Mouse (Mus musculus) urinary bladder, postnatal 25 days (tissue): ENCODE measurements around the gene Ccdc180.

ENCODE experiments used
- DNase-seq: peaks from one replicate; pipeline ENCODE4 v3.0.0; 2022; ENCODE audit warnings: low spot score

The Ccdc180 gene

DNA sequence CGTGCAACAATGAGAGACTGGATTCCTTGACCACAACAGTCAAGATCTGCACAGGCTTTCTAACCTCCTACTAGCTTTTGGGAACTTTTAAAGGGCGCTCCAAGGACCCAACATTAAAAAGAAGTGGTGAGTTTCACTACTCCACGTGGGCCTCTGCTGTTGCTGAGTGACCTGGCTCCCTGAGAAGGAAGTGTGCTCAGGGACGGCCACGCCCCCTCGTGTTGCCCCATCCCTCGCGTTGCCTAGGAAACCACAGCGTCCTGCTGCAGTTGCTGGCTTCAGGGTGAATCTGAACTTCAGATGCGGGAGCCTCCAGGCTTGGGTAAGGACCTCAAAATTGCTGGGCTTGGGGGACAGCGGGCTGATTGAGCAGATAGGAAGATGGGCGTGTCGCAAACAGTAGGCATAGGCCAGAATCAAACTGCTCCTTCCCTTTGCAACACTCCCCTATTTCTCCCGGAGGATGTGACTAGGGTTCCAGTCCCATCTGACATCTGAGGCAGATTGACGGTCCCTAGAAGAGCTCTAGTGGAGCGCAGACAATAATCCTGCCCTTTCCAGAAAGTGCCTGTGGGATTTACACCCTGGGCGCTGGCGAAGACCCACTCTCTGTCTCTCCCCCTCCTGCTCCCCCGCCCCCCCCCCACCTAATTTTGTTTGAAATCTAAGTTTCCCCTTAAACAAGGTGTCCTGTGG lies at the start of gene Ccdc180:
TSS of gene Ccdc180 (plus strand) at position 238 of the 696 bp plus-strand sequence.
- DNase-seq: peak; percentile 64

DNA sequence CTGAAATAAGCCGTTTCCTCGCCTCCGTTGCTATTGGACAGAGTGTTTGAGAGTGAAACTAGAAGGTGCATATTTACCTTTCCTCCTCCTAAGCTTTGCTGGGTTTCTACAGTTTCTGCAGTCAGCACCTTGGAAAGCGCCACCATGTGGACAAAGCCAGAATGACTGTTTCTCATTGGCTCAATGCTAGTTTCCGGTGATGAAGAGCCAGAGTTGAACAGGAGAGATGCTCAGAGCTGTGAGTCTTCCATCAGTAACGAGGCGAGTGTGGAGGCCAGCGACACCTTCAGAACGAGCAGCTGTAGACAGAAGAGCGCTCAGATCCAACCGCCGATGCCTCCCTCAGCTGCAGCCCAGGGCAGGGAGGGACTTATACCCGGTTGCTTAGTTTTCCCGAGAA lies 45.7 kb upstream of the Ccdc180 start:
- no peak for DNase-seq

DNA sequence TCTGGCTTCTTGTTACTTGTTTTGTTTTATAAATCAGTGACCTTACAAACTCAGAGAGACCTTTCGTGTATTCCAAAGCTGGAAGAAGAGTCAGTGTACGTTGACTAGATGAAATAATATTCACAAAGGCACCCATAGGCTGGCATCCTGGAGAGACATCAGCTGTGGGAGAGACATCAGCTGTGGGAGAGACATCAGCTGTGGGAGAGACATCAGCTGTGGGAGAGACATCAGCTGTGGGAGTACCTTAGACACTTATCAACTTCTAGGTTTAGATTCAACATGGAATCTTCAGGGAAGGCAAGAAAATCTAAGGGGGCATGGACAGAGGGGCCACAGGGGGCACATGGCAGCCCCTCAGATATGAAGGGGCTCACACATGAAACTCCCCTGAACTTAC lies 43.8 kb upstream of the Ccdc180 start:
- DNase-seq: no peak

DNA sequence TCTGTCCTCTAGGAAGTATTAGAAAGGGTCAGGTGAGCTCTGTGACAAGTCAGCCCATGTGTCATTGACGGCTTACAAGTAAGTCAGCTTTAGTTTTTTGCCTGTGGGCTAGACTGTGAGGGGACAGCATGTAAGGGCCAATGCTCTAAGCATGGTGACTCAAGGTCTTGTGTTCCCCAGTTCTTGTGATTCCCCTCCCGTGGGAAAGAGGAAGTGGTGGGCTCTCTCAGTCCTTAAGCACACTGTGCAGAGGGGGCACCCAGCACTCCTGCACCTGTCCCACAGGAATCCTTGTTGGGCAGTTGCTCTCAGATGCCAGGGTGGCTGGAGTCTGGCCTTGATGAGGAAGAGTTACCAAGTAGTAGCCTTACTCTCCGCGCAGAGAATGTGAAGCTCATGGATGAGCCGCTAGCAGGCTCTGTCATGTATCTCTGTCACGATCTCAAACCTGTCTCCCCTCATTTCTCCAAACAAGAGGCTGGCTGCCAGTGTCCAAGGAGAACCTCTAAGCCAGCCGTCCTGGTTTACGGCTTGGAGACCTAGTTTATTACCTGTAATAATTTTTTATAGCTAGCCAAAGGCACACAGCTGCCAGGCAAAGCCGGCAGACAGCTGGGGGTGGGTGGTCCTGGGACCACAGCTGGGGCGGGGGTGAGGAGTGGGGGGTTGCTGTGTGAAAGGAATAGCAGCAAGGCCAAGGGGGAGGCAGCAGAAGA lies 41.8 kb upstream of the Ccdc180 start, which contains the start of gene Stra6l:
TSS of gene Stra6l (plus strand) at position 556 of the 716 bp plus-strand sequence.
- no peak for DNase-seq

DNA sequence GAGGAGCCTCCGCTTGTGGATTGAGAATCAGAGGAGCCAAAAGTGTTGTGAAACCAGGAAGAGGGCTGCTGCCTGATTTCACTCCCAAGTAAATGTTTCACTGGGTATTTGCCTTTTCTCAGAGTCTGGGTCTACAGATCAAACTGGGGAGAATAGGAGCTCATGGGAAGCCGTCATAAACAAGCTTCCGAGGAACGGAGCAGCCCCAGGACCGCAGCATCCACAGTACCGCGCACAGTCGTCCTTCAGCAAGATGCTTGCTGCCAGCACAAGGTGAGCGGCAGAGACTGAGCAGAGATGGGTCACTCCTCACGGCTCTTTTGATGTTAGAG lies 41.3 kb upstream of the Ccdc180 start:
- DNase-seq: no peak

DNA sequence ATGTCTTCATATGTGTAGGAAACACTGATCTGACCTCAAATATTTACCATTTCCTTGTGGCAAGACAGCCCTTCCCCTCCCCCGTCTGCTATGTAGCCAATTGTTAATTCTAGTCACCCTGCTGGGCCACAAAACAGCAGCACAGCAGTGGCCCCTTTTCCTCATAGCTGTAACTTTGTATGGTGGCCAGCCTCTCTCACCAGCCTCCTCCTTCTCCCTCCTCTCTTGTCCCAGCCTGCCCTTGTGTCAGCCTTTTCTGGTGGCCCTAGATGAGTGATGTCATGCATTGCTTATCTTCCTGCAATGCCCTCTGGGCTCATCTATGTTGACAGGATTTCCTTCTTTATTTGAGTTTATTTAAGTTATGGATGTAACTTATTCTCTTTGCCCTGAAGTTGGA lies 40.7 kb upstream of the Ccdc180 start:
- DNase-seq: no peak

DNA sequence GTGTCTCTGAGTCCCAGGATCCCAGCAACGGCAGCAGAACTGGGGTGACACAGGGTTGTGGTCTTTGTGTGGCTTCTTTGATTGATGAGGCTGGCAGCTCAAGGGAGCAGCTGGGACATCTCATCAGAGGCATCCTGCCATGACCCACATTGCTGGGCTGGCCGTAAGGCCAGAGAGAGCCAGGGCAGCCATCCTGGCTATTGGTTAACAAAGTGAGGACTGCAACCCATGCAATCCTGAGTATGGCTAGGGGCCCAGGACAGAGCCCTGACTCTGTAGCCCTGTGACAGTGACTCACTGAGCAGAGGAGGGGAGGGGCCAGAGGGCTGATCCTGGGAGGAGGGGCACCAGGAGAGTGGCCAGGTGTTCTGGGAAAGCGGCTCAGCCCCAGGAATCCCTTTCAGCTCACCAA lies 38.5 kb upstream of the Ccdc180 start:
- no peak for DNase-seq

DNA sequence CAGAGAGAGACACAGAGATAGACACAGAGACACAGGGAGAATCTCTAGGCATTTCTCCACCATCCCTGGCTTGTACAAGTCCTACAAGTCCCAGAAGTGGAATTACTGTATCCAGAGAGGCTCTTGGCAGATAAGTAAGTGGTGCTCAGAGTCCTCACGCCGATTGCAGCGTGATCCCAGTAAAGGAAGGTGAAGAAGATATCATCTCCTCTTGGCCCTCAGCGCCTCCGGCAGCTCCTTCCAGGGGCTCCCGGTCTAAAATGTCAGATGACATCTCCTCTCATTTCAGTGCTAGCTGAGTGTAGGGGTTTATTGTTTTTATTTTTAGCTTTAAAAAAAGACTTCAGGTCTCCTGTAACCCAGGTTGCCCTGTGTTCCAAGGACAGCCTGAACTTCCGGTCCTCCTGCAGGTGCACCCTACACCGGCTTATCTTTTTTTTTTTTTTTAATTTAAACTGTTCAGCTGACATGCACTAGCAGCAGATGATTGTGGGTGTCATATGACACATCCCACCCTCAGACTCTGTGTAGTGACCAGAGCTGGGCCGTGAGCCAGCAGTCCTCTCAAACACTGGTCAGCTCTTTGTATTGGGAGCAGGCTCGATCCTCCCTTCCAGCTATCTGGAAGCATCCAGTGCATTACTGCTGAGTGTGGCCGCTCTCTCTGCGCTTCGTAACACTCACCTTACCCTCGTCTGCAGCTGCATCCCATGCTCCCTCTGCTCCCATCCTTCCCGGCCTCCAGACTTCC lies 36.4 kb upstream of the Ccdc180 start:
- no peak for DNase-seq

DNA sequence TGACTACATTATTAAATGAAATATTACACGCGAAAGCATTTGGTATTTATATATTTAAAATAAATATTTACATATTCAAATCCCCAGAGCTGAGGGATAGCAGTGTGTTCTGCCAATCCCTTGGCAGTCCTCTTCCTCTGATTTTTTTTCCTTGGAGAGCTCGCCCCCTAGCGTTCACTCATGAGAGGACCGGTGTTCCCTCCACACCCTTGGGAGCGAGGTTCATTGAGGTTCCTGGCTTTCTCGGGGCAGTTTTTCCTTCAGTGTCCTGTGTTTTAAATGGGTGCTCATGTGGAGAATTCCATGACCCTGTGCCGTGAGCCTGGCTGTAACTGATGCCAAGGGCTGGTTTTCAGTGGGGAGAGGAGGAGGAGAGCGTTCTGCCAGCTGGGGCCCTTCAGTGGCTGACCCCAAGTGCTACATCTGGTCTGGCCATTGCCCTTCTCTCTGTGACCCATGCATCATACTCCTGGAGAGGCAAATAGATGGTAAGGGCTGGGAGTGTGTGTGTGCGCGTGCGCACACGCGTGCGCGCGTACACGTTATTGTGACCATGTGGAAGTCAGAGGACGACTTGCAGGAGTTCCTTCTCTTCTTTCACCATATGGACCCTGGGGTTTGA lies 34.2 kb upstream of the Ccdc180 start:
- DNase-seq: peak; percentile 74

DNA sequence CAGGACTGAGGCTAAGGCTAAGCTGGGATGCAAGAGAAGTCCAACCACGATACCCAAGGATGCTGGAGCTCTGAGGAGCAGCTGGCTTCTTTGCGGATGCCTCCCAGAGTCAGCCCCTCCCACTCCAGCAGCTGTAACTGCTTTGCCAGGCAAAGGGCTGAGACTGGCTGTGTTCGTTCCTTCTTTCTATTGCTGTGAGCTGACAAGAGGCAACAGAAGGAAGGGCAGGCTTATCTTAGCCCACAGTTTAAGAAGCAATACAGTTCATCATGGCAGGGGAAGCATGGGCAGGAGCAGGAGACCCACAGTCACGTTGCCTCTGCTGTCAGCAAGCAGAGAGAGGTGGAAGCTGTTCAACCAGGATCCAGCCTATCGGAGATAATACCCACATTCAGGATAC lies 28.9 kb upstream of the Ccdc180 start:
- DNase-seq: no peak

DNA sequence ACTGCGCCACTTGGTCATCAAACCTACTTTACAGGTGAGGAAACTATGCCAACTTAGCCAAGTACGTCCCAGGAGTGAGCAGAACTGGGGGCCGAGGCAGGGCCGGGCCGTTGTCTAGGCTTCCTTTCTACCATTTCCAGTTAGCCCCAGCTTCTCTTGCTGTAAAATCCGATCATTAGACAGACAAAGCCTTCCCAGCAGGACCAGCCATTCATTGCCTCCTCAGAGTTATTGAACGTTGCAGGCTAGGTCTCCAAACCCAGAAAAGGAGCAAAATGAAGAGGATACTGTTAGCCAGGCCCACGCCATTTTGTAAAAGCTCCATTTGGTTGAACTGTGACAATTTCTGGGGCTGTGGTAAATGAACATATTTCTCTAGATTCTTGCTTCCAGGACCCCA lies 22.7 kb upstream of the Ccdc180 start:
- no peak for DNase-seq

DNA sequence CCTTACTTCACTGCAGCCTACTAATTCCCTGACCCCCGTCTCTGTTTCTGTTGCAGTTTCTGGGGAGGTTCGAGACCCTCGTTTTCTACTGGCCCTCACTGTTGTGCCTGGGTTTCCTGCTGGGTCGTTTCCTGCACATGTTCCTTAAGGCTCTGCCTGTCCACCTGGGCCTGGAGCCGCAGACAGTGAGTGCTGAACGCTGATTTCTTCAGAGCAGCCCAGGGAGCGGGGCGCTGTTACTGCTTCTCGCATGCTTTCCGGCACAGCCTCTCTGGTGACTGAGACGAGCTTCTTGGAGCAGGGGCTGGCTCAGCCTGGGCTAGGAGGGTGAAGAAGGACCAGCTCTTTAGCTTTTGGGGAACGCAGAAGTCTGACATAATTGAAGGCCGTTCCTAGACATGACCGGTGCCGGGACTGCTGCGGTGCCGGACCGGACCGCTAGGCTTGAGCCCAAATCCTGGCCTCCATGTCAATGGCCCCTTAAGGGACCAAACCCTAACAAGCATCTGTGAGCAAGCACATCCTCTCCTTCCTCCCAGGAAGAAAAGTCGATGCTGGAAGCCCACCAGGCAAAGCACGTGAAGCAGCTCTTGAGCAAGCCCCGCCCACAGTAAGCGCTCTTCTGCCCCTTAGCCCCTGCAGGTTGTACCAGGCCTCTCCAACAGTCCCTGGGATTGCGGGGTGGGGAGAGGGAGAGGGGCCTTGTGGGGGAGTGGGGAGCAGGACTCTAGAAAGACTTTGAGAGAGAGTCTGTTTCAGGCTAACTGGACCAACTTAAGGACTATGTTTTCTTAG lies 20.9 kb upstream of the Ccdc180 start:
- DNase-seq: no peak

DNA sequence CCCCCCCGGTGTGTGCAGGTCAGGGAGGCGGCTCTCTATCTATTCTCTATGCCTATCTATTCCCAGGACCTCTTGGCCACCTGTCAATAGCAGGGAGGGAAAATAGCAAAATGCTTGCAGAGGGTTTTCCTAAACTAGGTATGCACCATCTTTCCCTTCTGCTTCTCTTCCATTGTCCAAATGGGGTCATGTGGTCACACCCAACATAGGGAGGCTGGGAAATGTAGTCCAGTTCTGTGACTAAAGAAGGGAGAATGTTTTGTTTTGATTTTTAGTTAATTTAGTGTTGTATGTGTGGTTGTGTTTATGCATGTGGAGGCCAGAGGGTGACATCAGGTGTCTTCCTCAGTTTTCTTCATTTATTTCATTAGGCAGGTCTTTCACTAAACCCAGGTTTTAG lies 18.0 kb upstream of the Ccdc180 start:
- no peak for DNase-seq

DNA sequence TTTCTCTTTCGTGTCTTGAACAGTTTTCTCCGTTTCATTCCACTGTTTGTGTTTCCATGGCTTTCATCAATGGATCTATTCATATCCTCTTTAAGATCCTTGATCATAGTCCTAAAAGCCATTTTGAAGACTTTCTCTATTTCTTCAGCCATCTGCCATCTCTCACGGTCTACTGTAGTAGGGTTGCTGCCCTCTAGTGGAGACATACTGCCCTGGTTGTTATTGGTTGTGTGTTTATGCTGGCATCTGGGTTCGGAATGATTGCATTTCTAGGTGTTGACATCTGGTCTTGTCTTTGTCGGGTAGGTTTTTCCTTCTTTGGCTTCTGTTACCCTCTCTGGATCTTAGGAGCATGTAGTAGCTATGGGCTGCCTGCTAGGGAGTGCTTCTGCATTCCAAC lies 11.2 kb upstream of the Ccdc180 start:
- peak; percentile 13 for DNase-seq

DNA sequence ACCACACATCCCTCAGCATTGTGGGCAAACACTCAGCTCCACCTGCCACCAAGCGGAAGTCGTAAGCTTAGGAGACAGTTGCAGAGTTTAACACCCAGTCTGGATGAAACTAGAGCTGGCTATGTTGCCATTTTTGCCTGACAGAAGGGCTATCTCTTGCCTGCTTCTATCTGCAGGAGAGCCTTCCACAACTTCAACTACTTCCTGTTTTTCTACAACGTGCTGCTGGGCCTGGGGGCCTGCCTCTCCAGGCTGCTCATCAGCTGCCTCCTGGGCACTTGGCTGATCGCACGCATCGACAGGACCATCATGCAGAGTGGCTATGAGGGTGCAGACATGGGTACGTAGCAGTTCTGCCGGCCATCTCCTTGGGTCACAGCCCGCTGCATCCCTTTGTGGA lies 7.6 kb upstream of the Ccdc180 start:
- DNase-seq: no peak

DNA sequence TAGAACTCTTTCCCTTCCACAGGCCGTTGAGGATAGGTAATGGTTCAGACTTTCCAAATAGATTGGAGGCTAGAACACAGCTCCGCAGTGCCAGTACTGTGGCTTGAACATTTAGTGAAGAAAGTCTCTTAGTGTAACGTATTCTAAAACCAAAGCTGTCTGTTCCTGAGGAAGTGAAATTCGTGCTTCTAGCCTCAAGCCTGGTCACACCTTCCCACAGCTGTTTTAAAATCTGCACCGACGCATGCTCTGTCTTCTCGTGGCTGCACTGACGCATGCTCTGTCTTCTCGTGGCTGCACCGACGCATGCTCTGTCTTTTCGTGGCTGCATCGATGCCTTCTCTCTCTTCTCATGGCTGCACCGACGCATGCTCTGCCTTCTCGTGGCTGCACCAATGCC lies 6.9 kb upstream of the Ccdc180 start:
- no peak for DNase-seq

DNA sequence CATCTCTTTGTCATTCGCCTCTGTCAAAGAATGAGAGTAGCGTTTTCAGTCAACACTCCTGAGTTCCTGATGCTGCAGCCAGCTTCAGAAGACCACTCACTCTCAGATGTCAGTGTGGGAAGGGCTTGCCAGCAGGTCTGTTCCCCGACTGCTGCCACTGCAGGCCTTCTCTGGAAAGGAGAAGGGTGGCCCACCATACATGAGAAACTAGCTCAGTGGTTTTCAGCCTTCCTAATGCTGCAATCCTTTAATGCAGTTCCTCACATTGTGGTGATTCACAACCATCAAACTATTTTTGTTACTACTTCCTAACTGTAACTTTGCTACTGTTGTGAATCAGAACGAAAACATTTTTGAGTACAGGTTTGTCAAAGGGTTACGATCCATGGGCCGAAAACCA lies 616 bp upstream of the Ccdc180 start:
- DNase-seq: no peak

DNA sequence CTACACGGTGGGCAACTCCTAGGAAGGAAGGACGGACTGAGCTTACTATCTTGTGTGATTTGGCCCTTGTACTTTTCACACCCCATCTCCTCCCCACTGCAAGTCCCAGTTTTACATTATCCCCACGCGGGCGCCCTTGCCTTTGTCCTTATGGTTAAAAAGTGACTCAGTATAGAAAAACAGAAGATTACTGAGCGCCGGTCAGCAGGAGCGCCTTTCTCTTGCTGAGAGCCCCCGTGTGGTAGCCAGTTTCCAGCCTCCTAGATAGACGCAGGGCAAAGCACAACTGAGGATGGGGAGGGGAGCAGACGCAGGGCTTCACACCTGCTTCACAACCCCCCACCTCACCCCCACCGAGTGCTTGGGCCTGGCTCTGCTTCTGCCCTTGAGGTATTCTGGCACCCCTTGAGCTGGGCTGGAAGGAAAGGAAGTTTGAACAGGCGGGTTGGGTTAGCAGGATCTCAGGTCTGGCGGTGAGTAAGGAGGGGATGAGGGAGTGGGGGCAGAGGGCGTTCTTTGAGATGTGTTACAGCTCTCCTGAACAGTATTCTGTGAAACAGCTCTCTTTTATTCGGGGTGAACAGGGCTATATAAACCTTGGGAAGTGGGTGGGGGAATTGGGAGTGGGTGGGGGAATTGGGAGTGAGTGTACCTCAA lies 6.5 kb downstream of the Ccdc180 start:
- DNase-seq: no peak

DNA sequence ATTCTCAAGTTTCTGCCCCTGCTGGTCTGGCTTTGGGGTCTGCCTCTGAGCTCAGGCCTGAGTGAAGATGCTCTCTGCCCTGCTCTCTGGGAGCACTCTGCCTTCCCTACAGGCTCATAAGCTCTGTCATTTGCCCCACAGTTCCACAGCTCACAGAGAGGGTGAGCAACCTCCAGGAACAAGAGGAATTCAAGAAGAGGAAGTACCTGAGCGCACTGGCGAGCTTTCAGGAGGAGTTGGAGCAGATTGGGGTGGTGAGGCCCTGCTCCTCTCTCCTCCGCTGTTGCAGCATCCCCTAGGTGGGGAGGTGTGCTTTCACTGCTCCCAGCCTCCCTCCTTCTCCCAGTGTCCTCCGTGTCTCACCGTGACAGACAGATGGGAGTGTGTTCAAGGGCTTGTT lies 8.3 kb downstream of the Ccdc180 start:
- DNase-seq: no peak

DNA sequence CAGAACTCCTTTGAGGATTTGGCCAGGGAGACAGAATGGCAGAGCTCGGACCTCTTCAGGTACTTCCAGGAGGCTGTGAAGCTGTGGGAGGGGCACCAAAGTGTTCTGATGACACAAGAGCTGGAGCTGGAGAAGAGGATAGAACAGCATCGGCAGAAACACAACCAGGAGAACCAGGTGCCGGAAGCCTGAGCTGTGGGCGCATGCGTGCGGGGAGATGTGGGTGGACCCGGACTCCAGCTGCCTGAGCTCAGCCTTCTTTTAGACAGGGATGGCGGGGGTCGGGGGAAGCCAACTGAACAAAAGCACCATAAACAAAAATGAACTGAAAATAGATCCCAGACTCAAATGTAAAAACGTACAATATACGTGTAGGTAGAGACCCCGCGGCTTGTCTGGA lies 19.2 kb downstream of the Ccdc180 start:
- no peak for DNase-seq

DNA sequence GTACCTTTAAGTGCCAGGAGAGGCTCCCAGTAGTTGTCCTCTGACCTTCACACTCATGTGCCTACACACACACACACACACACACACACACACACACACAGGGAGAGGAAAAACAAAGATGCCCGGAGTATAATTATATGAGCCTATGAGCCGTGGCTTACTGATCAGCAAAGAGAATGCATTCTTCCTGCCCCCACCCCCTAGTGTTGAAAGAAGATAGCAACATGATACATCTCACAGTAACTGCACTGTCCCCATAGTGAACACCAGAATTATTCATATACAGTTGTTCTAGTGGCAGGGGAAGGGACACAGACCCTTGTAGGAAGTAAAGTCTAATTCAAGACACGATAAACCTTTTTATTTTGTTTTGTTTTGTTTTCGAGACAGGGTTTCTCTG lies 19.8 kb downstream of the Ccdc180 start:
- no peak for DNase-seq
